Comparison of ENCODE assay signal across 9 mouse cellular contexts in genomic region chr15:11038476-11038875, GRCm38 (mm10). TPM values are rescaled to one million over a fixed set of nuclear protein-coding genes. Genes with fewer than 3 reads are reported as not detected.
A peak's percentile ranks its signal among the peaks of the same experiment; 100 is the strongest.
DNase-seq lines count a peak whose midpoint lies in the region; TF ChIP-seq lines count a peak whose summit lies in the region.
"Had no signal": no experiment of that assay in that cellular context is flagged by ENCODE, and none has a peak within 500 bp of the region (broad histone marks: within the 10 kb centered on the region; RNA-seq: fewer than 3 reads in every experiment).

No protein-coding gene starts in this region.

- intact Hi-C loops in gastrocnemius, postnatal 36 days (cut with DNase I): loop anchor here (1.0 kb wide), 1 partner anchor 282 kb away; no protein-coding TSS in a partner anchor

- TF ChIP-seq CTCF in cortical plate, adult 2 months (IDR thresholded peaks at IDR 0.05; ENCODE audit: extremely low read depth, insufficient read depth, low read length): peak; percentile 65; the same call in 1 of the 2 replicates

- no peak overlapping the region for H3K27ac ChIP-seq in cortical plate, adult 2 months (ENCODE audit: insufficient read depth, low read length)

- H3K4me1 ChIP-seq in cortical plate, adult 2 months (ENCODE audit: control insufficient read depth, insufficient read depth, low read length): peaks cover 1% of the 10 kb centered on the region; the same call in 1 of the 2 replicates

- DNase-seq in gastrocnemius, adult 18-20 months (ENCODE audit: low spot score): peak; percentile 49
- DNase-seq in gastrocnemius, postnatal 36 days: no peak
- DNase-seq in thymus, postnatal 4 days: peak; percentile 20
- no peak for DNase-seq in thymus, adult 18-20 months
- DNase-seq in kidney, adult 9 months: peak; percentile 57
- DNase-seq in lung, postnatal 25 days (ENCODE audit: low spot score): peak; percentile 21
- DNase-seq in ovary, postnatal 36 days (ENCODE audit: low spot score): no peak

- TF ChIP-seq POLR2A in cortical plate, adult 2 months (IDR thresholded peaks at IDR 0.05; ENCODE audit: extremely low read depth, insufficient read depth, low read length): no peak

- no peak overlapping the region for H3K4me3 ChIP-seq in cortical plate, adult 2 months (ENCODE audit: insufficient read depth, low read length)

RNA-seq across cellular contexts. Expression of gene Rxfp3, which starts 0.7 kb away (rescaled TPM):
- total RNA-seq in gastrocnemius, adult 18-20 months (2021): not detected
- not detected for total RNA-seq in gastrocnemius, postnatal 36 days (2021)
- polyA plus RNA-seq in cortical plate, adult 2 months (2012; rRNA removed): 0.84 and 1.1 TPM in 2 replicates

RNA-seq across cellular contexts. Expression of gene Adamts12, which starts 26.1 kb away (rescaled TPM):
- total RNA-seq in gastrocnemius, adult 18-20 months (2021): 1 to 10 TPM; 1.4 to 1.9 TPM
- total RNA-seq in gastrocnemius, postnatal 36 days (2021): 1 to 10 TPM; 4.8 to 6.4 TPM
- polyA plus RNA-seq in cortical plate, adult 2 months (2012; rRNA removed): 0.10 and 0.15 TPM in 2 replicates

RNA-seq across cellular contexts. Expression of gene Slc45a2, which starts 38.0 kb away (rescaled TPM):
- under 1 TPM in 1 of 2 experiments, not detected in 1; 0.11 TPM for total RNA-seq in gastrocnemius, adult 18-20 months (2021)
- total RNA-seq in gastrocnemius, postnatal 36 days (2021): under 1 TPM in 1 of 2 experiments, not detected in 1; 0.08 TPM
- polyA plus RNA-seq in cortical plate, adult 2 months (2012; rRNA removed): 0.04 and 0.08 TPM in 2 replicates
- total RNA-seq: left cerebral cortex, postnatal 36 days had no signal

RNA-seq across cellular contexts. Expression of gene Amacr, which starts 56.9 kb away (rescaled TPM):
- total RNA-seq in gastrocnemius, adult 18-20 months (2021): 10 to 100 TPM; 16.7 to 17.0 TPM
- 10 to 100 TPM; 17.2 to 18.0 TPM for total RNA-seq in gastrocnemius, postnatal 36 days (2021)
- polyA plus RNA-seq in cortical plate, adult 2 months (2012; rRNA removed): 10.3 and 12.6 TPM in 2 replicates

Comparison
In these comparisons a context has a peak if more than half of its experiments do, and no peak if none do; other contexts are left out.
1. DNase-seq: peak in gastrocnemius, adult 18-20 months (single experiment), thymus, postnatal 4 days (single experiment), kidney, adult 9 months (single experiment) and lung, postnatal 25 days (single experiment); none in gastrocnemius, postnatal 36 days (0 of 2), thymus, adult 18-20 months (0 of 2) and ovary, postnatal 36 days (single experiment).